Mouse (Mus musculus) right cerebral cortex, postnatal 10 days (tissue): ENCODE measurements at regions not wholly inside any gene's neighbourhood (a gene's known extent, or its start where the extent isn't known, plus 50 kb on each side); places are given as distances from the start of the nearest gene placed in this dataset.

Source experiments
- DNase-seq, 2 experiments: peaks; one replicate each; pipeline ENCODE4 v3.0.0; 2021; ENCODE audit warnings: low spot score in 2 of 2

GRCm38 (mm10) chr10:67731577-67731976 lies 180.9 kb downstream of the Zfp365 start:
- DNase-seq, result no peak

GRCm38 (mm10) chr10:67729271-67729670 lies 180.5 kb upstream of the Ado start:
- peak; percentile 71 to 80 for DNase-seq

GRCm38 (mm10) chr10:67727580-67727979 lies 178.8 kb upstream of the Ado start:
- DNase-seq, result no peak

GRCm38 (mm10) chr10:67726796-67727195 lies 178.0 kb upstream of the Ado start:
- DNase-seq, result no peak

GRCm38 (mm10) chr10:67726351-67726750 lies 177.6 kb upstream of the Ado start:
- no peak for DNase-seq

- DNase-seq, result peak; percentile 68 to 69
These were observed 173.0 kb upstream of the Ado start for GRCm38 (mm10) chr10:67721787-67722186.

- peak; percentile 49 to 68 for DNase-seq
These were observed 168.8 kb upstream of the Ado start for GRCm38 (mm10) chr10:67717506-67717905.

GRCm38 (mm10) chr10:67715046-67715445 lies 166.3 kb upstream of the Ado start:
- DNase-seq, result no peak

- DNase-seq, result no peak
These were observed 164.3 kb upstream of the Ado start for GRCm38 (mm10) chr10:67713098-67713497.

GRCm38 (mm10) chr10:67712665-67713064 lies 163.9 kb upstream of the Ado start:
- DNase-seq, result no peak

- DNase-seq, result no peak
These were observed 163.2 kb upstream of the Ado start for GRCm38 (mm10) chr10:67711961-67712360.

- DNase-seq, result peak; percentile 41 to 58
These were observed 157.7 kb upstream of the Ado start for GRCm38 (mm10) chr10:67706436-67706835.

GRCm38 (mm10) chr10:67702783-67703455 lies 154.2 kb upstream of the Ado start:
- DNase-seq, result peak; percentile 28 to 51

- DNase-seq, result no peak
These were observed 148.8 kb upstream of the Ado start for GRCm38 (mm10) chr10:67697401-67698195.

GRCm38 (mm10) chr10:67695891-67696853 lies 147.4 kb upstream of the Ado start:
- DNase-seq, result no peak

GRCm38 (mm10) chr10:67694751-67695150 lies 146.0 kb upstream of the Ado start:
- no peak for DNase-seq

GRCm38 (mm10) chr10:67693586-67693985 lies 144.8 kb upstream of the Ado start:
- DNase-seq, result no peak

GRCm38 (mm10) chr10:67689944-67690670 lies 141.4 kb upstream of the Ado start:
- no peak for DNase-seq

- no peak for DNase-seq
These were observed 130.6 kb upstream of the Ado start for GRCm38 (mm10) chr10:67679382-67679781.

- DNase-seq, result no peak
These were observed 124.7 kb upstream of the Ado start for GRCm38 (mm10) chr10:67673450-67673849.

GRCm38 (mm10) chr10:67672281-67672680 lies 123.5 kb upstream of the Ado start:
- no peak for DNase-seq
